Mouse (Mus musculus) Muller cell, postnatal 12 days (primary cell): Measurements from ENCODE around the gene Mlph.

Source experiments
- DNase-seq: peaks from one replicate; pipeline ENCODE4 v3.0.0-alpha.2; 2015; ENCODE audit errors: inconsistent ontology term

The Mlph gene

DNA sequence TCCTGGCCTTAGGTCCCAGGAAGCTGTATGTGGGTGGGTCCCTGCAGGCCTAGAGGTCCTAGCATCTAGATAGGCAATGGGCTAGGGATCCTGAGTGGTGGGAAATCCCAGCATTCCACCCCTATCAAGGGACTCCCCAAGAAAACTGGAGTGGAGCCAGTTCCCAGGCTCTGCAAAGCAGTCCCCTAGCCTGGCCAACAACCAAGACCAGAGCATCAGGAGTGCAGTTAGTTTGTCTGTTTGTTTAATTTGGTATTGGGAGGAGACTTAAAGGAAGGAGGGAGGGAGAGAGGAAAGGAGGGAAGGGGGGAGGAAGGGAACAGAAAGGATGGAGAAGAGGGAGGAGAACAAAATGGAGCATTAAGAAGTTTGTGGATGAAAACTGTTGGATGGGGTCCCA lies 5.7 kb upstream of the Mlph start:
- peak; percentile 43 for DNase-seq

DNA sequence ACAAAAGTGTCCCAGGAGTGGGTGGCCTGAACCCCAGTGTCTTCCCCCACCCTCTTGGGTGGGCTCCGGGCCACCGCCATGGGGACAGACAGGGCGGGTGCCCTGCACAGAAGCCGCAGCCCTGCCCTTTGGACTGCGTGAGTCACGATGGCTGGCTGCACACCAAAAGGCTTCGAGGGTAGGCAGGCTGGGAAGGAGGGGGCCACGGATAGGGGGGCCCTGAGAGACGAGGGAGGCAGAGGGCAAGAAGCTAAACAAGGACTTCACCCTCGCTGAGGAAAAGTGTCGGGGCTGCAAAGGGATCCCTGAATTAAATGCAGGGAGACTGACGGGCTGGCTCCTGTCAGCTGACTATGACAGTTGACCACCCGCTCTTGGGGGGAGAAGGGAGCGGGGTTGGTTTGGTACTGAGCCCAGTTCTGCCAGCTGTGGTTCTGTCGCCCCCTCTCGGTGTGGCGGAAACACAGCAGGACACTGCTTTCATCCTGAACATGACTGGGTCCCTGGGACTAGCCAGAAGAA lies 5.2 kb upstream of the Mlph start:
- peak; percentile 86 for DNase-seq

DNA sequence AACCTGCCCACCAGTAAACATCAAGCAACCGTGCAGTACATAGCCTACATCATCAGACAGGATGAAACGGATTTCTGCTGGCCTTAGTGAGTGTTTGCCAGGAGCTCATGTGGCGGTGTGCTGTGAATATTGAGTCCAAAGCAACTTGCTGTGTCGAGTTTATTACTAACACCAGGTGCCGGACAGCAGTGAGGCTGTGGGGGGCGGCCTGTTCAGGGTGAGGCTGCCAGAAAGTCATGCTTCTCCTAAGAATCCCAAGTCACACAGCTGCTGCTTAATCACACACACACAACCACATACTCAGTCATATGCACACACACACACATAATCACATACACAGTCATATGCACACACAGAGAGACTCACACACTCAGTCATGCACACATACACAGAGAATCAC lies 1.7 kb upstream of the Mlph start:
- DNase-seq, result no peak

DNA sequence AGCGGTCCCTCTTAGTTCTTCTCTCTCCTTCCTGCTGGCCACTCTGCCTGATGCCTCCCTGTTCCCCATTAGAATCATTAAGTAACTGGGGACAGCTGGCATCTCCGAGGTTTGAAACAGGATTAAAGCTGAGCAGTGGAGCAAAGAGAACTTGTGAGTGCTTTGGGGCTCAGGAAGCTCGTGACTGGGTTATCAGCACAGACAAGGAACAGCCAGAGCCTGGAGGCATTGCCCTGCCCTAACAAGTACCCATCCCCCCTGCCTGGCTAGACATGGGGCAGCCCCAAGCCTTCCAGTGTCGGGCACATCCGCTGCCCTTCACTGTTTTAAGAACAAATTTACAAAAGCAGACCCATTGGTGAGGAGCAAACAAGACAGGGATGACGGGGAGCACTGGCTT lies 2.6 kb downstream of the Mlph start:
- no peak for DNase-seq

DNA sequence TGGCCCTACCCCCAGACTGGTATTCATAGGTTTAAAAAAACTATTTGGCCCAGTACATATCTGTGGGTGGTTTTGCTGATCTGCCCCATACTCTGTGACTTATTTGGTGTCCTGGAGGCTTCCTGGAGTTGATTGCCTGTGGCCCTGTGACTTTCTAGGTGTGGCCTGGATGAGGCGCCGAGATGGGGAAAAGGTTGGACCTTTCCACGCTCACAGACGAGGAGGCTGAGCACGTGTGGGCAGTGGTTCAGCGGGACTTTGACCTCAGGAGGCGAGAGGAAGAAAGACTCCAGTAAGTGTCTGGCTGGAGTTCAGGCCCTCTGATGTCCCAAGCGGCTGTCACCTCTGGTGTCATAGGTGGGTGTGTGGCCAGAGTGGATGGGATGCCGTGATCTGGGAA lies 6.8 kb downstream of the Mlph start:
- no peak for DNase-seq

DNA sequence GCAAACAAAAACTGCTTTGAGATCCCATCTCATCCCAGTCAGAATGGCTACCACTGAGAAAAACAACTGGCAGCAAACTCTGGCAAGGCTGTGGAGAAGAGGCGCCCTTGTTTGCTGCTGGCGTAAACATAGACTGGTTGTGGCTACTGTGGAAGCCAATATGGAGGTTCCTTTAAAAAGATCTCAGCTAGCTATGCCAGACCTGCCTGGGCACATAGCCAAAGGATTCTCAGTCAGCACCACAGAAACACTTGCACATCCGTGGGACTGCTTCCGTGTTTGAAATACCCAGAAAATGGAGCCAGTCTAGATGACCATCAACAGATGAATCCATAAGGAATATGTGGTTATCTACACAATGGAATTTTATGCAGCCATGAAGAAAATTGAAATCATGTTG lies 11.1 kb downstream of the Mlph start:
- DNase-seq, result no peak

DNA sequence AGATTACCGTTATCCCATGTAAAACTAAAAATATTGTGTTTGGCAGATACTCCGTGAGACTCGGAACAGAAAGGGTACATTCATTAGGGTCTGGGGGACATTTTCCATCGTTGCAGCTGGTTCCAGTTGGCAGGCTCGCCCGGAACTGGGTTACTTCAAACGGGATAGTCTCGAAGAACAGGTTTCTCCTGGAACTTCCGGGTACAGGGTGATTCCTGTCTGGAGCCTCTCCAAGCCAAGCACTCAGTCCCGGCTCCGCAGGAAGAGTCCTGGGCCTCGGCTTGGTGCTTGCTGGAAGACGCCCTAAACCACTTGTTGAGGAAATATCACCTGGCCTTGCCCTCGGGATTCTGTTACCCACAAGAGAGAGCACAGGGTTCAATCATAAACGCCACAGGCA lies 12.4 kb downstream of the Mlph start:
- DNase-seq, result no peak

DNA sequence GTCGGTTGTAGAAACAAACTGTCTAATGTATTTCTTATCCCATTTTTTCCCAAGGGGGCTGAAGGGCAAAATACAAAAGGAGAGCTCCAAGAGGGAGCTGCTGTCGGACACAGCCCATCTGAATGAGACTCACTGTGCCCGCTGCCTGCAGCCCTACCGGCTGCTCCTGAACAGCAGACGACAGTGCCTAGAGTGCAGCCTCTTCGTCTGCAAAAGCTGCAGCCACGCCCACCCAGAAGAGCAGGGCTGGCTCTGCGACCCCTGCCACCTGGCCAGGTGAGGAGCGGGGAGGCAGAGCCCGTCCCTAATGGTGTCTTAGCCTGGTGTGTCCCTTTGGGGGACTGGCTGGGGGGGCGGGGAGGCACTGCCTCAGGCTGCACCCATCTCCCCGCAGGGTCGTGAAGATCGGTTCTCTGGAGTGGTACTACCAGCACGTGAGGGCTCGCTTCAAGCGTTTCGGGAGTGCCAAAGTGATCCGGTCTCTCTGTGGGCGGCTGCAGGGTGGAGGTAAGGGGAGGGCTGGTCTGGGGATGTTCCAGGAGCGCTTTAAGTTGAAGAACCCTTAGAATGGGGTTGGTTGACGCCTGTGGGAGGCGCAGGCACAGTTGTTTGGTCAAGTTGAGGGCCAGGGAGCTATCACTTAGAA lies 13.2 kb downstream of the Mlph start:
- no peak for DNase-seq

DNA sequence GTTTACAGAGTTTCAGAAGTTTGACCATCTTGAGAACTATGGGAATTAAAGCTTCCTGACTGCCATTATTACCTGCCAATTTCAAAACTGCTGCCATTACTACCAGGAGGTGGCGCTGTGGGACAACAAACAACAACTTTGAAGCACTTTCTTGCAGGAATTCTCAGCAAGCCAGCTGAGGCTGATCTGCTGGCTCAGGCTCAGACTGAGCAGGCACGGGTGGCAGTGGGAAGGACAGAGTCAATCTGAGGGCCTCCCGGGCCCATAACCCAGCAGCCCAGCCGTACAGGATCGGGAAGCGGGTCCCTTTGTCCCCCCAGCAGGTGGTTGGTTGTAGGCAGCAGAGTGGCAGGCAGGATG lies 13.7 kb downstream of the Mlph start:
- DNase-seq, result peak; percentile 76

DNA sequence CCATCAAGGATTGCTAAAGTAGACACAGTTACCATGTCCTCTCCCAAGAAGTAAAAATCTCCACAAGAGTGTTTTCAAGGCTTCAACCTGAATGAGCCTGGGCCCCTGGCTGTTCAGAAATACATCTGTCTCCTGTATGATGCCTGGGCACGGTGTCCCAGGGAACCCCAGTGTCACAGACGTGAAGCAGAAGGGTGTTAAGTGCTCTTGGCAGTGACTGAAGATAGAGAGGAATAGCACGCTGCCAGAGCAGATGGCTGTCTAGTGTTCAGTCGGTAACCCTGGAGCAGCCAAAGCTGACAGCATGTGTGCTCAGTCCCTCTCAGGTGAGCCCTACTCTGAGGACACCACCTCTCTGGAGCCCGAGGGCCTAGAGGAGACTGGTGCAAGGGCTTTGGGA lies 18.1 kb downstream of the Mlph start:
- DNase-seq, result no peak

DNA sequence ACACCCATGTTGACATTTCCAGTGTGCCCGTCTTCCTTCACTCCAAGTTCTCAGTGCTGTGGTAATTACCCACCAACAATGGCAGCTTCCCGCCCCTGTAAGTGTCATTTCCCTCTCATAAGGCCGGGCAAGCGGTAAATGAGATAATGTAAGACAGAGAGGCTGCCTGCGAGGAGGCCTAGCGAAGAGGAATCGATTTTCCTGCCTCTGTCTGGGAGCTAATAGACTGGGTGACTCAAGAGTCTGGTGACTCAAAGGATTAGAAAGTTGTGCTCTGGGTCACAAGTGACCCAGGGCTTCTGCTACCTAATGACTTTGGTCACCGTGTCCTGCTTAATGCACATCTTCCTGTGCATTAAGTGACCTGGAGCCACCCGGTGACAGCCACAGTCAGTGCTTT lies 22.1 kb downstream of the Mlph start:
- no peak for DNase-seq

DNA sequence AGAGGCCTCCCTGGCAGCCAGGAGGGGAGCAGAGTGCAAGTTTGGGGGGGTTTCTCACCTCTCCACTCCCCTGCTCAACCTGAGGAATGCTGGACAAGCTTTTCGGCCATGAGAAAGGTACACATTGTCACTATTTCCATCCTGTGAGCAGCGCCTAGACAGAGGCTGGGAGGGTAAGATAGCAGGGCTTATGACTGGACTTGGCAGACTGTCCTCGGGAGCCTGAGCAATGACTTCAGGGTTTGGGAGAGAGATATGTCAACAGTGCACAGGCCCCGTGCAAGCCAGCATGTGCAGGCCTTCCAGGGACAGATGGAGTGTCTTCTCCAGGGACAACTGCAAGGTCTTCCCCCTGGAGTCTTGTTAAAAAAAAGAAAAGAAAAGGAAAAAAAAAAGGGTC lies 25.1 kb downstream of the Mlph start:
- no peak for DNase-seq

DNA sequence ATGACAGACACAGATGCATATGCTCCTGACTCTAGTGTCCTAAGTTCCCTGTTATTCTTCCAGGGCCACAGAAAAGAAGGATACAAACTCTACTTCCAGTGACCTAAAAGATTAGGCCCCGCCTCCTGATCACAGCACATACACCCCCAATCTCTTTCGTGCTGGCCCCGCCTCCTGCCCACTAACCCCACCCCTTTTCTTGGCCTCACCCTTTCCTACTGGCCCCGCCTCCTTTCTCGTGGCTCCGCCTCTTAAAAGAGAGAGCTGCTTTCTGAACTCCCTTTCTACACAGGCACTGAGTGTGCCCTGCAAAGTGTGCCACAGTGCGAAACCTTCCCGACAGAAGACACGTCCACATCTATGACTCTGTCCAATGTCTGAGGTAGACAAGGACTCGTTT lies 30.3 kb downstream of the Mlph start:
- no peak for DNase-seq

DNA sequence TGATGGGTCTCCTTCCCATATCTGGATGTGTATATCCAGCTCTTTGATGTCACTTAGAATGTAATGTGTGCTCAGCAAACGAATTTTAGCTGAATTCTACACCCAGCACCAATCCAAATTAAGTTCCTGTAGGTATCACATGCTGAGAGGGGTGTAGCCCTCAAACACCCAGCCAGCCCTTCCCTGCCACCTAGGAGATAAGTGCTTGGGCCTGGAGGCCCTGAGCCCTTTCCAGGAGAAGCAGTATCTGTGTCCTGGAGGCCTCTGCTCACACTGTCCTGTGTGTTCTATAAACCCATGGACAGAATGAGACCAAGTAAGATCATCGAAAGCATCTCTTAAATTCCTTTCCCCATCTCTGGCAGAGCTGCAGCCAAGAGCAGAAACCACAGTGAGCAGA lies 32.4 kb downstream of the Mlph start:
- no peak for DNase-seq

DNA sequence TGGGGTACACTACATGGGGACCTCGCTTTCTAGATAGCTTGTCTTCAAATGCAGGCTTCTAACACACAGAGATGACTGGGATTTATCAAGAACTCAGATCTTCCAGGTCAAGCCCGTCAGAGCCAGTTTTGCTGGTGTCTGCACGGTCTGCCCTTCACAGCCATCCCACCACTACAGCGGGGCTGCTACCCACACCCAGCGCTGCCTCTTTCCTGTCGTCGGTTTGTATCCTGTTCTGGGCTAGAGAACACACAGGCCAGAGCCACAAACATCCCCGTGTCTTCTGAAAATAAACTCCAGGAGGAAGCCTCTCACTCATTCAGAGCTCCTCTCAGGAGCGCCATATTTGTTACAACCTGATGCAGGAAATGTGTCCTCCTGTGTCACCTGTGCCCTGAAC lies 34.4 kb downstream of the Mlph start:
- DNase-seq, result no peak

DNA sequence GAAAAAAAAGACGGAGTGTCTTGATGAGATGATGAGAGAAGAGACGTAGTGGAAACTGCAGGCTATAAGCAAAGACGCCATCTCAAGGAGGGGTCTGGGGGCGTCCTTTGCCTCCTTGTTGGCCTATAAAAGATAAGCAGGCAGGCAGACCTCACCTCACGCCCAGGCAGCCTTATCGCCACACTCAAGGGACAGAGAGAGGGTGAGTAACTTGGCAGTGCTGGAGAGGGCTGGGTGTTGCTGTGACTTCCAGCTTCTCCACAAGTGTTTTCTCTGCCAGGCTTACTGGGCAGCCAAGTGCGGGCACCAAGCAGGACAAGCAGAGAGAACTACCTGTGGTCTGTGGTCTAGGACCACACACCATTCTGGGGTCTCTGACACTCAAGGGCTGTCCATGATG lies 36.8 kb downstream of the Mlph start:
- DNase-seq, result no peak

DNA sequence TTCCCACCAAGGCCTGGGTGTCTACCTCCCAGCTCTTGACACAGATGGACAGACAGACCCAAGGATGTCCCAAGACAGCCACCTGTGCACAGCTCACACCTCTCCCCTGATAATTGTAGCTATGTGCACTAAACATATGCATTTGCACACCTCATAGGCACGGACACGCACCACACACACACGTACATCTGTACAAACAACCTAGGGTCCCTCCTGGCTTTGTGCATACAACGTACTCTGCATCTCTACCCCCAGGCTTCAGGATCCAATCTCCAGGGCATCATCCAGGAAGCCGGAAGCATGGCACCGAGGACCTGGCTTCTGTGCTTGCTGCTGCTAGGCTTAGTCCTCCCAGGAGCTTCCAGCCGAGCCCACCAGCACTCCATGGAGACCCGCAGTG lies 37.9 kb downstream of the Mlph start, which contains the start of gene Prlh:
Gene Prlh (plus strand): TSS at position 301 of the 400 bp plus-strand sequence.
- DNase-seq, result no peak

DNA sequence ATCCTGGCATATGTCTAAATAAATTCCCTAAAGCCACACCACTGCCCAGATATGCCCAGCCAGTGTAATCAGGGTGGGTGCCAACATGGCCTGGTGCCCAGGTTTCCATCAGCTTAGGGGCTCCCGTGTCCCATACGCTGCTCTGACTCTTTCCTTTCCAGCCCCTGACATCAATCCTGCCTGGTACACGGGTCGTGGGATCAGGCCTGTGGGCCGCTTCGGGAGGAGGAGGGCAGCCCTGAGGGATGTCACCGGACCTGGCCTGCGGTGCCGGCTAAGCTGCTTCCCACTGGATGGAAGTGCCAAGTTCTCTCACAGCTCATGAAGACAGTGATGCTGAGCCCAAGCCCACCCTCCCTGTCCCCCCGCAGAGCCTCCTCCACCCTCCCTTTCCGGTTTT lies 38.8 kb downstream of the Mlph start:
- no peak for DNase-seq

DNA sequence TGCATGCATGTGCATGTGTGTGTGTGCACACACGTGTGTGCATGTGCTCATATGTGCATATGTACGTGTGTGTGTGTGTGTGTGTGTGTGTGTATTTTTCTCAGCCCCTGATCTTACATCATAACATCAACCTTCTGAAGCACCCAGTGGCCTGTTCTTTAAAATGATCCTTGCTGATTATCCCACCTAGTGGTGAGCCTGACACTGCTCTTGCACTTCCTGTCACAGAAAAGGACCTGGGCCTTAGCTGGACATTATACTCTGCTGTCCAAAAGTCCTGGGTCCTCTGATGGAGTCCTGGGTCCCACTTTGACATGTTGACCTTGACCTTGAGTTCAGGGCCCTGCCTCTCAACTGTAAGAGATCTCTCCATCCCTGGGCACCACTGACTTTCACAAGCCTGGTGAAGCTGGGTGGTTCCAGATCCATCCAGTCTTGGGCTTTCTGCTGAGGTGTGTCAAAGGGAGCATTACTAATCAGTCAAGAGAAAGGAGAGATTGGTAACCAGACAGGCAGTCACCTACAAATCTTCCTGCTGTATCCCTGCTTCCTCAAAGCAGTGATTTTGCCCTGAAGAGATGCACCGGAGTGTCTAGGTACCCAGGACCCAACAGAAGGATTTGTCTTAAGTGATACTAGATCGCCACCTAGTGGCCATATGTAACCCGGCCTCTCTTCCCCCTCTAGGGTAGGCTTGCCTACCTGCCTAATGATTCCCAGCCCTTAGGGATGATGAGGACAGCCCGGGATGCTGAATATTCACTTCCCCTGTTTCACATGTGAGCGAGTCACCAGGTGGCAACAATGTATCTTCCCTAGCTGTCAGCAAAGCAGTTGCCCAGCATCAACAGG lies 41.6 kb downstream of the Mlph start:
- DNase-seq, result peak; percentile 59

DNA sequence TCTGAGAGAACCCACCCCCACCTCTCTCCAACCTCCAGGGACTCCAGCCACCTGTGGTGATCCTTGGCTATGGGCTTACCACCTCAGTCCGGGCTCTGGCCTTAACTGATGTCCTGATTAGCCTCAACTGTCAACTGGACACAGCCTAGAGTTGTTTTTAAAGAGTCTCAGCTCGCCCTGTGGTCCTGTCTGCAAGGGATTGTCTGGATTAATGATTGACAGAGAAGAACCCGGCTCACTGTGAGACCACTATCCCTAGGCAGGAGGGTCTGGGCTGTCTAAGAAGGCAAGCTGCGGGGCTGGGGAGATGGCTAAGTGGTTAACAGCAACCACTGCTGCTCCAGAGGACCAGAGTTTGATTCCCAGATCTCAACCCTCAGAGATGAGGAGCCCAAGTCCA lies 47.6 kb downstream of the Mlph start:
- no peak for DNase-seq

DNA sequence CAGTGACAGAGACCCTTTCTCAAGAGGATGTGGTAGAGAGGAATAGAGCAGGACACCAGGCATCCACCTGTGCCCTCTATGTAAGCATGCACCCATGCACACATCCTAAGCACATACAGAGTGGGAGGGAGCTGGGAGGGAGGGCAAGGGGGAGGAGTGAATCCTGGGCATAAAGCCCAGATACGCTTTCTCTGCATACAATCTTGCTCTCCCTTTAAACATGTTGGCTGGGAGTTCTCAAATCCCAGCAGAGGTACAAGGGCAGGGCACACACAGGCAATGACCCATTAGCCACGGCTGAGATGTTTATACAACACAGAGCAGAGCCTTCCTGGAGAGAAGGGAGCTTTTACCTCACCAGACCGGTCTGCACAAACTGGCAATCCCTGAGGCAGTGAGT lies 48.1 kb downstream of the Mlph start:
- no peak for DNase-seq

DNA sequence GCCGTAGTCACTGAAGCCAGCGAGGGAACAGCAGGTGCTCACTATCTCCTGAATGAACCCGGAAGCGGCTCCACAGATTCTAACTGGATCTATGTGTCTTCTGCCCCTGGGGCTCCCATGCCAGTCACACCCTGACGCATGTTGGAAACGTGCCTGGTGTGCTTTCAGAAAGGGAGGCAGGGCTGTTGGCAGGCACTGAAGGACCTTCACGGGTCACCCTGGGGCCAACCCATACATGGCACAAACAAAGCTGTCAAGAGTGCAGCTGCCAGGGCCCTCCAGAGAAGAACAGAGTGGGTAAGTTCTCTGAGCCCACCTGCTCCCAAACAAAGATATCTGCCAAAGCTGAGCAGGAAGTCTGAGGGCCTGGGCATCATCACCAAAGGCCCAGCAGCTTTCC lies 52.7 kb downstream of the Mlph start:
- DNase-seq, result peak; percentile 72

DNA sequence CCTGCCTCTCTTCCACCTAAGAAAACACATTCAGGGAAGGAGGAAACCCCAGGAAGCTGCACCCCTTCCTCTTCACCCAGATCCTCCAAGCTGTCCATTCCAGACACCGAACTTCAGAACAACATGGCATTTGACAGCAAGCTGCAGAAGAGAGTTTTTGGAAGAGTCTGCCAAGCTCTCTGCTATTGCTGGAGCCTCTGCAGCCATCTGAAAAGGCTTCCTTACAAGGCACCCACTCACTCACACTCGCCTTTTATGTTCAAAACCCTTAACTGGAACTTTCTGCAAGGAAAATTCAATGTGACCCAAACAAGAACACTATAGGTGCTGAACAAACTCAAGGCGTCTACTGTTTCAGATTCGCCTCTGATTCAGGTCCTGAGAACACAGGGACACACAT lies 53.8 kb downstream of the Mlph start:
- DNase-seq, result no peak
